Mouse (Mus musculus) stomach, postnatal 0 days (tissue): ENCODE data around the gene Gm21190. TPM values are rescaled to one million over a fixed set of nuclear protein-coding genes. Genes with fewer than 3 reads are reported as not detected.
A peak's percentile ranks its signal among the peaks of the same experiment; 100 is the strongest.
"Not testable (repeated sequence)": the region's sequence is repeated elsewhere in the genome, so short reads cannot be mapped to it uniquely, and the experiment has no call there.

Source experiments
- ATAC-seq: fragments of 200-750 bp; cut with Nextera tagmentation; 2 replicates; pipeline ENCODE4 v1.8.0; 2017; ENCODE audit not compliant: low FRiP score, low TSS enrichment
- DNase-seq: peaks from one replicate; pipeline ENCODE4 v3.0.0-alpha.2; 2016; ENCODE audit warnings: low spot score
- H3K27ac ChIP-seq: fragments of 300-500 bp; sonication (generic); replicated peaks from 2 replicates; pipeline ENCODE4 v1.5.1; 2014; ENCODE audit warnings: mild to moderate bottlenecking, control low read depth
- H3K27me3 ChIP-seq: fragments of 300-500 bp; sonication (generic); 2 replicates; pipeline ENCODE4 v1.6.1; 2014; ENCODE audit warnings: low read length; ENCODE audit not compliant: control insufficient read depth, insufficient read depth
- H3K36me3 ChIP-seq: fragments of 300-500 bp; sonication (generic); 2 replicates; pipeline ENCODE4 v1.6.1; 2014; ENCODE audit warnings: low read length, mixed read lengths; ENCODE audit not compliant: control insufficient read depth, insufficient read depth
- H3K4me1 ChIP-seq: fragments of 300-500 bp; sonication (generic); replicated peaks from 2 replicates; pipeline ENCODE4 v1.6.1; 2014; ENCODE audit warnings: antibody characterized with exemption; ENCODE audit not compliant: control insufficient read depth, insufficient read depth
- H3K4me2 ChIP-seq: fragments of 300-500 bp; sonication (generic); replicated peaks from 2 replicates; pipeline ENCODE4 v1.6.1; 2014; ENCODE audit warnings: low read depth, mild to moderate bottlenecking, control low read depth, moderate library complexity
- H3K4me3 ChIP-seq: fragments of 300-500 bp; sonication (generic); 2 replicates; pipeline ENCODE4 v1.5.1; 2014; ENCODE audit warnings: low read depth, low read length, control low read depth
- H3K9ac ChIP-seq: fragments of 300-500 bp; sonication (generic); 2 replicates; pipeline ENCODE4 v1.6.1; 2014; ENCODE audit warnings: mild to moderate bottlenecking, low read length, control low read depth, mixed read lengths
- H3K9me3 ChIP-seq: fragments of 300-500 bp; sonication (generic); 2 replicates; pipeline ENCODE4 v1.6.1; 2016; ENCODE audit warnings: low read length; ENCODE audit not compliant: control insufficient read depth
- CTCF ChIP-seq: IDR thresholded peaks from 2 replicates; pipeline ENCODE4 v1.5.1; 2016; ENCODE audit warnings: antibody characterized with exemption, low read depth, mild to moderate bottlenecking, moderate library complexity
- WGBS: fragments of 180-500 bp; shearing (Covaris S2); extraction: QIAGEN DNeasy Blood & Tissue Kit; methylation state at CpG from one replicate; pipeline ENCODE4 v1.1.7; 2014; 5-methylcytosine and 5-hydroxymethylcytosine counted together
- polyA plus RNA-seq: library from polyadenylated mRNA; unstranded; fragments of >200 nt; fragmentation: Nextera tagmentation; extraction: Ambion mirVana; gene quantifications from 2 replicates; pipeline ENCODE4 v1.2.1, GENCODE M21; 2015

Gm21190 gene
- polyA plus RNA-seq, 1 experiment from 2014 or later, result not detected

DNA sequence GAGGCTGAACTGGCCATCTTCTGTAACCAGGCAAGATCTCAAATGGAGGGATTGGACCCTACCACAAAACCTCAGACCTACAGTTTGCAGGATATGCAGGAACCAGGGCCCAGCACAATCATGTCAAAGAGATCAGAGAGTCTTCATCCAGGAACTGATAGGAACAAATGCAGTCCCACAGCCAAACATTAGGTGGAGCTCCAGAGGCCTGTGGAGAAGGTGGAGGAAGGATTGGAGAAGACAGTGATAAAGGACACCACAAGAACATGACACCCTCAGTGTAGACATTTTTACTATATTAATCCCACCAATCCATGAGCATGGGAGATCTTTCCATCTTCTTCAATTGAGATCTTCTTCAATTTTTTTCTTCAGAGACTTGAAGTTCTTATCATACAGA lies 6.6 kb downstream of the Gm21190 start:
- H3K9me3 ChIP-seq, H3K27ac ChIP-seq, H3K36me3 ChIP-seq, H3K9ac ChIP-seq, ATAC-seq, H3K27me3 ChIP-seq, H3K4me3 ChIP-seq, H3K4me2 ChIP-seq, H3K4me1 ChIP-seq, DNase-seq: not testable (repeated sequence)
- peak; percentile 44 for TF ChIP-seq CTCF

DNA sequence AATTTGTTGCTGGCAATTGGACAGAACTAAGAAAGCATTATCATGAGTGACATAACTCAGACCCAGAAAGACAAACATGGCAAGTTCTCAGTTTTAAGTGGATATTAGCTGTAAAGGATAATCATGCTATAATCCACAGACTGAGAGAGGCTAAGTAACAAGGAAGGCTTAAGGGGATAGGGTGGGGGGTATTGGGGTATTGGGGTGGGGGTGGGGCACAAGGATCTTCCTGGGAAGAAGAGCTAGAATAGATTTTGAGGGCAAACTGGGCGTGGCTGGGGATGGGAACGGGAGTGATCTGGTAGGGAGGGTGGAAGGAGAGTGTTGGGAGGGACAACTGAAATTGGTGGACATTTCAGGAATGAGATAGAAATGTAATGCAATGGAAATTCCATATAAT lies 7.0 kb downstream of the Gm21190 start:
- ATAC-seq, H3K4me3 ChIP-seq, H3K27me3 ChIP-seq, DNase-seq, H3K9ac ChIP-seq, H3K36me3 ChIP-seq, H3K4me2 ChIP-seq, H3K9me3 ChIP-seq, H3K27ac ChIP-seq, H3K4me1 ChIP-seq: not testable (repeated sequence)
- 29% methylated on average over 2 of the region's 2 CpGs for WGBS

DNA sequence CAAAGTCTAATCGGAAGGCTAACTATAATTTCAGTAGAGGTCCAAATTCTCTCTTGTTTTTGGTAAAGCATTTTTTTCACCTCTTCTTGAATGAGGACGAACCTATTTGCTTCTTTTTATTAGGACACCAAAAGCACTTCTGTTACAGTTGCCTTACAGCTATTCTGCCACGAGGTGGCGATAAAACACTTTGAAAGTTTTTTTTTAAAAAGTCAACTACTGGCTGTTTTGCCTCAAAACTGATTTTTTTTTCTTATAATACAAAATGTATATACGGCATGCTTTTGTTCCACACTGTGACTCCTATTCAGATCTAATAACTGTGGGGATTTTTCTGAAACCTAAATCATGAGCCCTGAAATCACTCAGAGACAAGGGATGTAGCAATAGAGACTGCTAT lies 8.6 kb downstream of the Gm21190 start:
- not testable (repeated sequence) for H3K9me3 ChIP-seq, H3K4me1 ChIP-seq, ATAC-seq, H3K4me3 ChIP-seq, H3K4me2 ChIP-seq, H3K27me3 ChIP-seq, H3K27ac ChIP-seq, H3K9ac ChIP-seq, H3K36me3 ChIP-seq, DNase-seq
- WGBS, result 12% methylated on average over 5 of the region's 5 CpGs
- peak; percentile 50 for TF ChIP-seq CTCF

DNA sequence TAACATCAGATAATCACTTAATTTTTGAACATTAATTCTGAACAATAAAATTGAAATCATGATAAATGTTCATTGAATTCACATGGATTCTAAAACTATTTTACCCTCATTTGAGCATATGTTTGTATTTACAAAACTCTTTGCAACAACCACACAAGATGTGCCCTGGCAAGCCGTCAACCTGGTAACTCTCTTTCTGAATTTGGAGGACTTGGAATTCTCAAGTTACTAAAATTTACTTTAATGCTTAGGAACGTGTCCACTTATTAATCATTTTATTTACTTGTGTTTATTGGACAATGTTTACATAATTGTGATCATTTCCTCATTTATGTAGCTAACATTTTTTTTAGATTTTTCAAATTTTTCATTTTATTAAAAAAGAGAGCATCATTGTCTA lies 11.9 kb downstream of the Gm21190 start:
- not testable (repeated sequence) for H3K27ac ChIP-seq, H3K4me1 ChIP-seq, H3K9me3 ChIP-seq, H3K27me3 ChIP-seq, ATAC-seq, H3K36me3 ChIP-seq, H3K4me3 ChIP-seq, DNase-seq, H3K4me2 ChIP-seq, H3K9ac ChIP-seq
- WGBS, result 59% methylated on average over 2 of the region's 2 CpGs

DNA sequence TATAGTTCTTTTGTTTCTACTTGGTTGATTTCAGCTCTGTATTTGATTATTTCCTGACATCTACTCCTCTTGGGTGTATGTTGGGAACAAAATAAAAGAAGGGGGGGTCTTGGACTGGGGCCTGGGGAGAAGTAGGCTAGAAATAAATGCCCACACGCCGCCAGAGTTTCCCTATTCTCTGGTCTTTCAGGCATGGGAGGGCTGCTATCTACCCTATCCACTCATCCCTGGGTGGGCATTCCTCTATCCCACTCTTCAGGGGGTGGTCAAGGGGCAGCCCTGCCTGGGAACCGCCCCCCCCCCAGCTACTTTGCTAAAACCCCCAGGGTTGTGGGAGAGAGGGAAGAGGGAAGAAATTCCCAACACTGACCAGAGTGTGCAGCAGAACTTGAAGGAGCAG lies 16.8 kb downstream of the Gm21190 start:
- WGBS, result 64% methylated on average over 3 of the region's 3 CpGs
- not testable (repeated sequence) for H3K36me3 ChIP-seq, H3K27ac ChIP-seq, H3K9me3 ChIP-seq, H3K4me3 ChIP-seq, DNase-seq, H3K4me1 ChIP-seq, H3K4me2 ChIP-seq, H3K9ac ChIP-seq, H3K27me3 ChIP-seq
- ATAC-seq, result 0 out of 2 replicates have a peak, but pooled peaks have one; percentile 40

DNA sequence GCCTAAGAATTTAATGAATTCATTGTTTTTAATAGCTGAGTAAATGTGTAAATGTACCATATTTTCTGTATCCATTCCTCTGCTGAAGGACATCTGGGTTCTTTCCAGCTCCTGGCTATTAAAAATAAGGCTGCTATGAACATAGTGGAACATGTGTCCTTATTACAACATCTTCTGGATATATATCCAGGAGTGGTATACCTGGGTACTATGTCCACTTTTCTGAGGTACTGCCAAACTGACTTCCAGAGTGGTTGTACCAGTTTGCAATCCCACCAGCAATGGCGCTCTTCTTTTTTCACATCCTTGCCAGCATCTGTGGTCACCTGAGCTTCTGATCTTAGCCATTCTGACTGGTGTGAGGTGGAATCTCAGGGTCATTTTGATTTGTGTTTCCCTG lies 19.1 kb downstream of the Gm21190 start:
- not testable (repeated sequence) for DNase-seq, H3K9me3 ChIP-seq, H3K9ac ChIP-seq, H3K4me3 ChIP-seq, H3K4me2 ChIP-seq, H3K36me3 ChIP-seq, H3K27me3 ChIP-seq, ATAC-seq, H3K4me1 ChIP-seq, H3K27ac ChIP-seq
- 81% methylated on average over 1 of the region's 1 CpGs for WGBS
